Mouse (Mus musculus) T-helper 1 cell (primary cell): Measurements from ENCODE around the gene E130311K13Rik.

ENCODE experiments used
- in situ Hi-C: fragments of 300-600 bp; cut with MboI, MseI; formaldehyde crosslinking; loops from one replicate; pipeline ENCODE4 v1.15.1; 2025; ENCODE audit warnings: high pct_unique_total_duplicates

Gene E130311K13Rik

DNA sequence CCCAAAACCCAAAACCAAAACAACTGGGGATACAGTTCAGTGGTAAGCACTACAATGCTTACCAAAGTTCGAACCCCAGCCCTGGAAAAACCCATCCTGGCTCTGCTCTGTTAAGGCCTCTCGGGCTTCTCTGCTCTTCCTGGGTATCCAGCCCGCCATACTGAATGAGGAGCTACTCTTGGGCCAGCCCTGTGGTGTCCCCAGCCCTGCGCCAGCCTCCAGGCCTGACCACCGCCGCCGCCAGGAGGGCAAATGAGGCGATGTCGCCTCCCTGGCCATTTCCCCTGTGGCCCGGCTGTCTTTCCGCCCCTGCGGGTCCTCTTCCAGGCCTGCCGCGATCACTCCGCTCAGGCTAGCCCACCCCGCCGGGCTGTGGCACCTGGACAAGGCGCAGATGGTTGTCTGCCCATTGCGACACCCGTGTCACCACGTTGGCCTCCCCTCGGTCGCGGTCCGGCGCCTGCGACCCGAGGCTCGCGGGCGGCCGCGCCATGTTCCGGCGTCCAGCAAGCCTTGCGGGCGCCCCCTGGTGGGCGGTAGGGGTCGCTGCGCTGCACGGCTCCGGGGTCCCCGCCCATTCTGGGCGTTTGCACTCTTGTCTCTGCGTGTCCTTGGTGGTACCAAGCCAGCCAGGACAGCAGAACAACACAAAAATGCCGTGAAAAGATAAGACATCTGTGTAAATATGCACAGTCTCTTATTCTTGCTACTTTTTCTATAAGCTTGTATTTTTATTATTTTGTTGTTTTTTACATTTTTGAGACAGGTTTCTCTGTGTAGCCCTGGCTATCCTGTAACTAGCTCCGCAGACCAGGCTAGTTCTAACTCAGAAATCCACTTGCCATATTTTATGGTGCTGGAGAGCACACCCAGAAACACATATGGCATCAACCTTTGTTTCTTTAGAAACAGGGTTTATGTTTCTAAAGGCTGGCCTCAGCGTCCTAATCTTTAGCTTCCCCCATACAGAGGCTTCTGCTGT is at the start of gene E130311K13Rik:
Gene E130311K13Rik (minus strand): TSS at position 595 of the 982 bp plus-strand sequence.
- in situ Hi-C loops = no loop called here

DNA sequence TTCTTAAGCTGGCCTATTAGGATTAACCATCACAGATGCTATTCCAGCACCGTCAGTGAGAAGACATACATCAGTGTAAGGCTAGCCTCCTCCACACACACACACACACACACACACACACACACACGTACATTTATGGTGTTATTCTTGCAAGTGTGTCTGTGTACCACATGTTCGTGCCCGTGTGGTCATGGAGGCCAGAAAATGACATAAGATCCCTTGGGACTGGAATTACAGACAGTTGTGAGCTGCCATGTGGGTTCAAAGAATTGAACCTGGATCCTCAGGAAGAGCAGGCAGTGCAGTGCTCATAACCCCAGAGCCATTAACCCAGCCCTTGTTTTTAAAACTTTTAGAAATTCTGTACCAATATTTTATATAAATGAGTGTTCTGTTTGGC is 48.6 kb upstream of the E130311K13Rik start:
- in situ Hi-C loops = loop anchor here (10.0 to 25.0 kb wide), 2 partner anchors 1384 to 1473 kb away; partner anchors contain the start of gene Dhx36

GRCm38 (mm10) chr3:63975955-63976908 is 47.0 kb upstream of the E130311K13Rik start, which contains the start of gene Gmps:
Gene Gmps, plus strand, starts transcription at chr3:63976106.
- in situ Hi-C loops = loop anchor here (10.0 to 25.0 kb wide), 2 partner anchors 1386 to 1471 kb away; partner anchors contain the start of gene Dhx36

- in situ Hi-C loops = loop anchor here (25.0 kb wide), 1 partner anchor 1996 kb away; the partner anchor contains the start of gene Ccnl1
Measured at GRCm38 (mm10) chr3:63965929-63966328, 36.7 kb upstream of the E130311K13Rik start.

DNA sequence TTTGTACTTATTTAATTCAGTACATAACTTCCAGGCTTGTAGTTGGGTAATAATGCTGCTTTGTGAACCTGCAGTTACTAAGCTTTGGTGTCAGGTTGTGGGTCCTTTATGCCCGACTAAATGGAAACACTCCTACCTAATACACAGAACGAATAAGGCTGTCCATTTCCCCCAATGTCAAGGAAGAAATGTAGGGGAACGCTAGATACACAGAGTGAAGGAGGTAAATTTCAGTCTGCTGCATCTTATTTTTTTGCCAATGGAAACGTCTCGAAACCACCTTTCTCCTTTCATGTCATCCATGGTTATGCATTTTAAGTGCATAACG is 35.6 kb upstream of the E130311K13Rik start:
- in situ Hi-C loops = loop anchor here (25.0 kb wide), 1 partner anchor 1997 kb away; the partner anchor contains the start of gene Ccnl1

GRCm38 (mm10) chr3:63964100-63964921 is 35.0 kb upstream of the E130311K13Rik start, which contains the start of gene Slc33a1:
Gene Slc33a1, minus strand, starts transcription at chr3:63964768.
- in situ Hi-C loops = loop anchor here (25.0 kb wide), 1 partner anchor 1998 kb away; the partner anchor contains the start of gene Ccnl1

DNA sequence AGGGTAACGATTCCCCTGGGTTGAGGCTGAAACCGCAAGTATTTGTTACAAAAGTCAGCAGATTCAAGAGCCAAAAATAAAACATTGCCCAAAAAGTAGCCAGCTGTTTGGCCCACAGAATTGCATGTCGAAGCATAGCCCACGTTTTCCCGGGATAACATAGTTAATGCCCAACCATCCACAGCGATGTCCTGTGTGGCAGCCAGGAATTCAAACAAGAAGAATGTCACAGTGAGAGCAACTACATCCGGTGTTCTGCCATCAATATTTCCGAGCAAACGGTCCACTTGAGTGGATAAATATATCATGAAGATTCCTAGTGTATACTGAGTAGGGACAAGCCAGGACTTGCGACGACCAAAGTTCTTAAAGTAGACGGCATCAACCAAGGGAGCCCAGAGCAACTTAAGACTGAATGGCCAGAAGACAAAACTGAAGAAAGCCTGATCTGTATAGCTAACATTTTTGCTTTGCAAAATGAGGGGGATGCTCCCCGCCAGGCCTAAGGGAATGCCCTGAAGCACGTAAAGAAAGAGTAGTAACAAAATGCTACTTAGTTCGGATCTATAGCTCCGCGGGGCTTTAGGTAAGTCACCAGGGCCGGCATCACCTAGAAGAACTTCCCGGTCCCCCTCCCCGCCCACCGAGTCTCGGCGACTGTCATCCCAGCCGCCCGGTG is 34.3 kb upstream of the E130311K13Rik start:
- in situ Hi-C loops = loop anchor here (25.0 kb wide), 1 partner anchor 1999 kb away; the partner anchor contains the start of gene Ccnl1

GRCm38 (mm10) chr3:63949837-63950236 is 20.6 kb upstream of the E130311K13Rik start:
- in situ Hi-C loops = loop anchor here (25.0 kb wide), 1 partner anchor 2012 kb away; the partner anchor contains the start of gene Ccnl1

DNA sequence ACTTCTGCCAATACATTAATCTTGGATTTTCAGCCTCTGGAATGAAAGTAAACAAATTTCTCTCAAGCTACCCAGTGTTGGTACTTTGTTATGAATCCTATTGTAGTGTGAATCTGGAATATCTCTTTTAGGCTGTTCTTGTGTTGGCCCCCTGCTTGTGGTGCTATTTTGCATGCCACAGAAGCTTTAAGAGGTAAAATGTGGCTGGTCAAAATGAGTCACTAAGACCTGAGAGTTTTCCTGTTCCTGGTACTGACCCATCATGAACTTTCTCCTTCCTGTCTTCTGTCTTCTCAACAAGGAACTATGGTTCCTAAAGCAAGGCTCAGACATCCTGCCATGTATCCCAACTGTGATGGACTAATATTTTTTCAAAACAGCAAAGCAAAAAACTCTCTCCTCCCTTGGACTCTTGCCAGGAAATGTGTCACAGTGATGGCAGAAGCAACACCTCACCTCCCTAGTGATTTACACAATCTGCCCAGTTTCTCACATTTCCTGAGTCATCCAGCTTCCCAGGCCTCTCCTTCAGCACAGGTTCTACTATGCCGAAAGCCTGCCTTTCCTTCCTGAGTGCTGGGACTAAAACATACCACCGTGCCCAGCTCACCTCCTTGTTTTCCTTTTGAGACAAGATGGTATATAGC is 12.1 kb upstream of the E130311K13Rik start:
- in situ Hi-C loops = no loop called here

- in situ Hi-C loops = loop anchor here (10.0 kb wide), 1 partner anchor 384 kb away; no protein-coding TSS in a partner anchor
Measured at GRCm38 (mm10) chr3:63938928-63939327, 9.7 kb upstream of the E130311K13Rik start.

GRCm38 (mm10) chr3:63919634-63920033 is 9.6 kb downstream of the E130311K13Rik start:
- in situ Hi-C loops = no loop called here

- in situ Hi-C loops = no loop called here
Measured at GRCm38 (mm10) chr3:63910301-63910700, 19.0 kb downstream of the E130311K13Rik start.

- in situ Hi-C loops = no loop called here
Measured at GRCm38 (mm10) chr3:63905241-63905640, 24.0 kb downstream of the E130311K13Rik start.

DNA sequence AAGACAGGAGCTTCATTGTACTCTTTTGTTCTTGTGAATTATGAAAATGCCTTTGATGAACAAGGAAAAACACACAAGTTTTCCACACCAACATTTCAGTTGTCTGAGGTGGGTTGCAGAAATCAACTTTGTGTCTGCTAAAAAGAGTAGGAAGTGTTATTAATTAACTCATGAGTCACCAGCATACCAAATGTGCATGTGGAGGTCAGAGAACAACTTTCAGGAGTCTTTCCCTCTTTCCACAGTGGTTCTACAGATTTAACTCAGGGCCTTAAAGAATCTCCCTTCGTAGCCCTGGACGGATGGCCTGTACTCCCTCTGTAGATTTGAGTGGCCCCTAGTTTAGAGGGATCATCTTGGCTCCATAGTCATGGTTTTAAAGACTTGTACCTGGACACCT is 25.1 kb downstream of the E130311K13Rik start:
- in situ Hi-C loops = no loop called here

GRCm38 (mm10) chr3:63900021-63900571 is 29.2 kb downstream of the E130311K13Rik start:
- in situ Hi-C loops = no loop called here

DNA sequence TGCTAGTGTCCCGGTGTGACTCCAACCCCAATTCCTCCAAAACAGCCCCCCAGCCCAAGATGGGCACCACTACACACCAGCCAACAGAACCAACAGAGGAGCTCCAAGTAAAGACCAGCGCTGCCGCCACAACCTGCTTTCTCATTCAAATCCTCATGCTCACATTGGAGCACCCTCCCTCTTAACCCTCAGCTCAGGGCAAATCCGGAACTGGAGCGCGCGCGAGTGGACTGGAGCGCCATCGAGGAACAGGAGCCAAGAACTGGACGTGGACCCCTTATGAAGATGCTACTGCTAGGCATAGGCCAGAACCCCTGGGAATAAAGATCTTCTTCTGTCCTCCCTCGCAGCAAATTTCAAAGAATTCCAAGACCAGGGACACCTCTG is 30.0 kb downstream of the E130311K13Rik start, which contains the start of gene Plch1:
Gene Plch1 (minus strand): TSS at position 164 of the 387 bp plus-strand sequence.
- in situ Hi-C loops = no loop called here

GRCm38 (mm10) chr3:63898581-63899308 is 30.5 kb downstream of the E130311K13Rik start:
- in situ Hi-C loops = no loop called here

DNA sequence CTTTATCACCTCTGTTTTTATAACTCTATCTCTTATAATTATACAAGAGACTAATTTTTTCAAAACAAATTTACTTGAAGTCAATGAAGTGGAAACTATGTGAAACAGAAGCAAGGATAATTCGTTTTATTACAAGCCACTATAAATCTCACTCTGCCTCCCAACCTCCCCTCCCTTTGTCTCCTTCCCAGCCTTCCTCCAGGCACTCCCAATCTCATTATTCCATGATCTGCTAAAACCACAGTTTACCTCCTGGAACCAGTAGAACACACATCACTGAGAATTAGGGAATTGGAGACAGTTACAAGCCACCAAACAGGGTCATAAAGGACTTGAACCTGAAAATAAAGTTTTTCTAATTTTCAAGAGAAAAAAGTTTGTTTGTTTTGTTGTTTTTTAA is 32.1 kb downstream of the E130311K13Rik start:
- in situ Hi-C loops = no loop called here
